Mouse (Mus musculus) heart, embryonic 12.5 days (tissue): ENCODE results near the gene Ephx1. TPM values are rescaled to one million over a fixed set of nuclear protein-coding genes. Genes with fewer than 3 reads are reported as not detected.
A peak's percentile ranks its signal among the peaks of the same experiment; 100 is the strongest.

Experiments used
- ATAC-seq: fragments of 200-750 bp; cut with Nextera tagmentation; 2 replicates; pipeline ENCODE4 v1.8.0; 2017; ENCODE audit warnings: moderate TSS enrichment, moderate library complexity; ENCODE audit not compliant: insufficient number of reproducible peaks, low FRiP score
- H3K27ac ChIP-seq: fragments of 300-500 bp; sonication (generic); 2 replicates; pipeline ENCODE4 v1.5.1; 2016; ENCODE audit warnings: mild to moderate bottlenecking, moderate library complexity; ENCODE audit not compliant: poor library complexity, severe bottlenecking
- H3K27me3 ChIP-seq: fragments of 300-500 bp; sonication (generic); replicated peaks from 2 replicates; pipeline ENCODE4 v1.6.1; 2016; ENCODE audit warnings: mild to moderate bottlenecking, moderate library complexity
- H3K36me3 ChIP-seq: fragments of 300-500 bp; sonication (generic); 2 replicates; pipeline ENCODE4 v1.6.1; 2016; ENCODE audit warnings: mild to moderate bottlenecking, moderate library complexity
- H3K4me1 ChIP-seq: fragments of 300-500 bp; sonication (generic); replicated peaks from 2 replicates; pipeline ENCODE4 v1.6.1; 2016; ENCODE audit warnings: mild to moderate bottlenecking
- H3K4me2 ChIP-seq: fragments of 300-500 bp; sonication (generic); 2 replicates; pipeline ENCODE4 v1.6.1; 2016; ENCODE audit warnings: mild to moderate bottlenecking, moderate library complexity
- H3K4me3 ChIP-seq: fragments of 300-500 bp; sonication (generic); 2 replicates; pipeline ENCODE4 v1.5.1; 2016; ENCODE audit warnings: mild to moderate bottlenecking
- H3K9ac ChIP-seq: fragments of 300-500 bp; sonication (generic); 2 replicates; pipeline ENCODE4 v1.6.1; 2016; ENCODE audit warnings: mild to moderate bottlenecking, moderate library complexity
- H3K9me3 ChIP-seq: fragments of 300-500 bp; sonication (generic); replicated peaks from 2 replicates; pipeline ENCODE4 v1.6.1; 2016; ENCODE audit warnings: mild to moderate bottlenecking, moderate library complexity
- WGBS: fragments of 180-500 bp; shearing (Covaris S2); methylation state at CpG from one replicate; pipeline ENCODE4 v1.1.7; 2016; 5-methylcytosine and 5-hydroxymethylcytosine counted together
- polyA plus RNA-seq: library from polyadenylated mRNA; unstranded; fragments of >200 nt; fragmentation: Nextera tagmentation; extraction: Ambion mirVana; gene quantifications from 2 replicates; pipeline ENCODE4 v1.2.1, GENCODE M21; 2016

Ephx1 gene
- polyA plus RNA-seq, 1 experiment from 2014 or later, result 5.1 TPM

GRCm38 (mm10) chr1:181013446-181013845 lies 7.3 kb downstream of the Ephx1 start:
- Histone ChIP-seq H3K4me3 (no peak overlapping the region), H3K27me3 (peaks cover 7% of the 10 kb centered on the region; the same call in 1 of the 2 replicates), H3K9ac (no peak overlapping the region), H3K4me1 (peaks cover 40% of the 10 kb centered on the region), H3K4me2 (no peak overlapping the region), H3K9me3 (no peaks in the 10 kb centered on the region), H3K27ac (no peak overlapping the region), H3K36me3 (no peaks in the 10 kb centered on the region)
- 64% methylated on average over 6 of the region's 6 CpGs for WGBS
- ATAC-seq, result no peak

- Histone ChIP-seq H3K4me1 (peaks cover 37% of the 10 kb centered on the region), H3K27me3 (no peaks in the 10 kb centered on the region), H3K9ac (no peak overlapping the region), H3K36me3 (no peaks in the 10 kb centered on the region), H3K27ac (no peak overlapping the region), H3K4me3 (no peak overlapping the region), H3K9me3 (no peaks in the 10 kb centered on the region), H3K4me2 (no peak overlapping the region)
- ATAC-seq, result no peak
- WGBS, result 73% methylated on average over 3 of the region's 3 CpGs
Observed at GRCm38 (mm10) chr1:181012416-181012815, 8.3 kb downstream of the Ephx1 start.

GRCm38 (mm10) chr1:181011601-181012000 lies 9.1 kb downstream of the Ephx1 start:
- no peak overlapping the region for H3K9ac ChIP-seq
- H3K4me1 ChIP-seq, result peaks cover 30% of the 10 kb centered on the region
- 69% methylated on average over 5 of the region's 5 CpGs for WGBS
- H3K9me3 ChIP-seq, result no peaks in the 10 kb centered on the region
- H3K27me3 ChIP-seq, result no peaks in the 10 kb centered on the region
- H3K27ac ChIP-seq, result no peak overlapping the region
- ATAC-seq, result no peak
- no peaks in the 10 kb centered on the region for H3K36me3 ChIP-seq
- H3K4me3 ChIP-seq, result no peak overlapping the region
- no peak overlapping the region for H3K4me2 ChIP-seq

GRCm38 (mm10) chr1:181010171-181010932 lies 10.4 kb downstream of the Ephx1 start:
- Histone ChIP-seq H3K27ac (no peak overlapping the region), H3K36me3 (no peaks in the 10 kb centered on the region), H3K27me3 (no peaks in the 10 kb centered on the region), H3K4me1 (peaks cover 18% of the 10 kb centered on the region), H3K4me2 (no peak overlapping the region), H3K9ac (no peak overlapping the region), H3K9me3 (no peaks in the 10 kb centered on the region), H3K4me3 (no peak overlapping the region)
- ATAC-seq, result peak; percentile 43; the same call in 1 of the 2 replicates
- WGBS, result 59% methylated on average over 4 of the region's 4 CpGs

GRCm38 (mm10) chr1:181009754-181010153 lies 10.9 kb downstream of the Ephx1 start:
- Histone ChIP-seq H3K27me3 (no peaks in the 10 kb centered on the region), H3K4me3 (no peak overlapping the region), H3K9me3 (no peaks in the 10 kb centered on the region), H3K27ac (no peak overlapping the region), H3K9ac (no peak overlapping the region), H3K4me1 (peaks cover 12% of the 10 kb centered on the region), H3K36me3 (no peaks in the 10 kb centered on the region), H3K4me2 (no peak overlapping the region)
- ATAC-seq, result 0 out of 2 replicates have a peak, but pooled peaks have one; percentile 24
- WGBS, result 48% methylated on average over 3 of the region's 3 CpGs

- H3K9ac ChIP-seq, result no peak overlapping the region
- peaks cover 12% of the 10 kb centered on the region for H3K4me1 ChIP-seq
- no peak overlapping the region for H3K4me3 ChIP-seq
- H3K27me3 ChIP-seq, result no peaks in the 10 kb centered on the region
- H3K27ac ChIP-seq, result no peak overlapping the region
- ATAC-seq, result no peak
- no peaks in the 10 kb centered on the region for H3K36me3 ChIP-seq
- no peak overlapping the region for H3K4me2 ChIP-seq
- 84% methylated on average over 4 of the region's 4 CpGs for WGBS
- no peaks in the 10 kb centered on the region for H3K9me3 ChIP-seq
Observed at GRCm38 (mm10) chr1:181009011-181009590, 11.6 kb downstream of the Ephx1 start.

GRCm38 (mm10) chr1:181008266-181008665 lies 12.4 kb downstream of the Ephx1 start:
- ATAC-seq, result no peak
- Histone ChIP-seq H3K36me3 (no peaks in the 10 kb centered on the region), H3K4me1 (peaks cover 12% of the 10 kb centered on the region), H3K4me3 (no peak overlapping the region), H3K27me3 (no peaks in the 10 kb centered on the region), H3K9ac (no peak overlapping the region), H3K27ac (no peak overlapping the region), H3K4me2 (no peak overlapping the region), H3K9me3 (no peaks in the 10 kb centered on the region)
- WGBS, result 92% methylated on average over 2 of the region's 2 CpGs

- H3K4me1 ChIP-seq, result peaks cover 12% of the 10 kb centered on the region
- ATAC-seq, result no peak
- no peaks in the 10 kb centered on the region for H3K9me3 ChIP-seq
- 72% methylated on average over 6 of the region's 6 CpGs for WGBS
- H3K36me3 ChIP-seq, result no peaks in the 10 kb centered on the region
- H3K9ac ChIP-seq, result no peak overlapping the region
- H3K27ac ChIP-seq, result no peak overlapping the region
- no peaks in the 10 kb centered on the region for H3K27me3 ChIP-seq
- no peak overlapping the region for H3K4me3 ChIP-seq
- H3K4me2 ChIP-seq, result no peak overlapping the region
Observed at GRCm38 (mm10) chr1:181007831-181008230, 12.9 kb downstream of the Ephx1 start.

GRCm38 (mm10) chr1:181005331-181005730 lies 15.4 kb downstream of the Ephx1 start:
- Histone ChIP-seq H3K27ac (no peak overlapping the region), H3K36me3 (no peaks in the 10 kb centered on the region), H3K27me3 (no peaks in the 10 kb centered on the region), H3K4me2 (no peak overlapping the region), H3K9me3 (no peaks in the 10 kb centered on the region), H3K4me1 (peaks cover 13% of the 10 kb centered on the region), H3K9ac (no peak overlapping the region), H3K4me3 (no peak overlapping the region)
- 71% methylated on average over 8 of the region's 8 CpGs for WGBS
- no peak for ATAC-seq

- Histone ChIP-seq H3K9ac (no peak overlapping the region), H3K36me3 (no peaks in the 10 kb centered on the region), H3K4me1 (0 out of 2 replicates have a peak, but pooled peaks cover 8% of the 10 kb centered on the region), H3K4me3 (no peak overlapping the region), H3K27ac (no peak overlapping the region), H3K27me3 (no peaks in the 10 kb centered on the region), H3K4me2 (no peak overlapping the region), H3K9me3 (no peaks in the 10 kb centered on the region)
- WGBS, result 79% methylated on average over 2 of the region's 2 CpGs
- no peak for ATAC-seq
Observed at GRCm38 (mm10) chr1:181003790-181004189, 16.9 kb downstream of the Ephx1 start.

GRCm38 (mm10) chr1:181001621-181002020 lies 19.1 kb downstream of the Ephx1 start:
- 0 out of 2 replicates have a peak, but pooled peaks cover 8% of the 10 kb centered on the region for H3K4me1 ChIP-seq

More at GRCm38 (mm10) chr1:181001621-181002020, 19.1 kb downstream of the Ephx1 start:
- Histone ChIP-seq H3K36me3 (no peaks in the 10 kb centered on the region), H3K4me3 (no peak overlapping the region), H3K27ac (no peak overlapping the region), H3K27me3 (no peaks in the 10 kb centered on the region), H3K4me2 (no peak overlapping the region), H3K9me3 (no peaks in the 10 kb centered on the region), H3K9ac (no peak overlapping the region)
- 81% methylated on average over 3 of the region's 3 CpGs for WGBS
- no peak for ATAC-seq
